Mouse (Mus musculus) lung, postnatal 4 days (tissue): ENCODE data around the gene Hykk.

ENCODE experiments used
- DNase-seq, 2 experiments: peaks; one replicate each; pipeline ENCODE4 v3.0.0; 2021

The Hykk gene

DNA sequence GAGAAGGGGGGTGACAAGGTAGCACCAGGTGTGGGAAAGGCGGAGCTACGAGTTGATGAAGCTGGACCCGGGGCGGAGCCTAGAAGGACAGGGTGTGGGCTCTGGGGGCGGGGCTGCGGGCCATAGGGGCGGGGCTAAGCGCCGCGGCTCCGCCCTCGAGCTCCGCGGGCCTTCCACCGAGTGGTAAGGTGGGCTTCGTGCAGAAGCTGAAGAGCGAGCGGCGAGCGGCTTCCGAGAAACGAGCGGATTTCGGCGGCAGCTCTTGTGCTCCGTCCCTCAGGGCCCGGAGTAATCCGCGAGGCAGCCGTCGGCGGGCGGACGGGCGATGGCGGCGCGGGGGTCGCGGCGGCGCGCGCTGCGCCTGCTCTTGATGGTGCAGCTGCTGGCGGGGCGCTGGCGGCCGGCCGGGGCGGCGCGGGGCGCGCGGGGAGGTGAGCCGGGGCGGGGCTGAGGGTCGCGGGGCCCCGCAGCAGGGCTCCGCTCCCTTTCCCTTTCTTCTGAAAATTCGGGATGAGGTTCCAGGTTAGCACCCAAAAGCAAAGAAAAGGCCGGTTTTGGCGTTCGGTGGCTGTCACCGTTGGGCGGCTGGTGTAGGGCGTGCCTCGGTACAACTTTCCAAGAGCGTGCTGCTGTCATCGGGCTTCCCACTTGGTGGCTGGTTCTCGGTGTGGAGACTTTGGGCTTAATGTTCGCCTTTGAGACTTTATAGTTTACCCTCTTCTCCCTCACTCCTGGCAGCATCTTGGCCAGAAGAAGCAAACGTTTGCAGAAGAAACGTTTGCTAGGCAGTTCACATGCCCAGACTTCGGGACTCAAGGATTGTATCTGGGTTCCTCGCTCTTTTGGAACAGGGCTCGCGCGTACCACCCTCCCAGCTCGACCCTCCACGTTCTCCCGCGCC lies 64.5 kb downstream of the Hykk start:
- peak; percentile 19 to 40 for DNase-seq

DNA sequence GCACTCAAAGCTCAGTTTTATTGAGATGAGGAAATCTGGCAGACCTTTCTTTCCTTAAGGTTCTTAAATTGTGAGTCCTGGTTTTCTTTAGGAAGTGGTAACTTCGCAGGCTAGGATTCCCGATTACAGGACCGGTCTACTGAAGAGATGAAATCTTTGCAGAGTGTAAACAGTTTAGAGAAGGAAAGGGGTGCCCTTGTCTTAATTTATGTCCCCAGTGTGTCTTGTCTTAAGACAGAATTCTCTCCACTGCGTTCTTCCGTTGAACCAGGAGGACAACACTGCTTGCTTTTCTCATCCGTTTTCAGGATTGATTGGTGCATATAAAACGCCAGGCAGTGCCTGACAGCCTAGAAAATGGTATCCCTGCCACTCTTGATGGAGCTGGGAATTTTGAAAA lies 65.3 kb downstream of the Hykk start:
- DNase-seq, result no peak

DNA sequence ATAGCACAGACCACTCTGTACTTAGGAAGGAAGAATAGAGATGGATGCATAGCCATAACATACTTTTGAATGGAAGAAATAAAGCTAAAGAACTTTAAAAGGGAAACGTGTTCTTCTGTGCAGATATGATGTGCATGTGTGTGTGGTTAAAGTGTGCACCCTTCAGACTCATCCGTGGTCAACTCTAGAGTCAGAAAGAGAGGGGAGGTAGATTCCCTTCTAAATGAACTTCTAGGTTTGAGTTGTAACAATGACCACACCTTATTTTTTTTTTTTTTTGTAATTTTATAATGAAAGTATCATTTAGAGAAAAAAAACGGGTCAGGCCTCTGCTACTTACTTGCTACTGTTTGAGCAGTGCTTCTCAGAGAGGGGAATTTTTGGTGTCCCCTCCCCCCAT lies 73.3 kb downstream of the Hykk start:
- DNase-seq, result no peak

DNA sequence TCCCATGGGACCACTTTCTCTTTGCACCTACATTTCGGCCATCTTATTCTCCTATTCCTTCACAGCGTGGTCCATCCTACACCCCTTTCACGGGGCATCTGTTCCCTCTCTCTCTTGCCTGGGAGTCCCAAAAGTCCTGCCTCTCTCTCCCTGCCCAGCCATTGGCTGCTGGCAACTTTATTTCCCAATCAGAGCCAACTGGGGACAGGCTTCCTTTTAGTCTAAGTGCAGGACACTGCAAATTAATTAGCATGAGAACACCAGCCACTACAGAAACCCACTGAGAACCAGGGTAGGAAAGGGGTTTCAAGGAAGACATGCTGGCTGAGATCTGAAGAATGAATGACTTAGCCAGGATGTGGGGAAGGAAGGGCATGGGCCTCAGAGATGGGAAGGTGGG lies 77.3 kb downstream of the Hykk start:
- no peak for DNase-seq

DNA sequence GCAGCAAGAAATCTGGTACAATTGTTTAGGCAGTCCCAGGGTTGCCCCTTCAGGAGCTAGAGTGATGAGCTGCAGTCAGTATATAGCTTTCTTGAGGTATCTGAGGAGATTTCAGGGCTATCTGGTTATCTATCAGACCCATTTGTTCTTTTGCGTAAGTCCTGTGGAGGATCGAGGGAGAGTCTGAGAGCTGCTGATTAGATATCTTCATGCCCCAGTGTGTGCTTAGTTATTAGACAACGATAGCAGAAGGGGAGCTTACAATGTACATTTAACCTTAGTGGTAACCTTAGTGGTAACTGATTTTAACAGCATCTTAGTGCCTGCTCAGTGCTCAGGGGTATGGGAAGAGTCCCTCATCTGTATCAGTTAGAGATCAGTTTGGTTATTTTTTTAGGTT lies 78.6 kb downstream of the Hykk start:
- DNase-seq, result no peak
